Mouse (Mus musculus): ENCODE data around the gene 3100002H09Rik. TPM values are rescaled to one million over a fixed set of nuclear protein-coding genes. Genes with fewer than 3 reads are reported as not detected.

Gene 3100002H09Rik
- polyA plus RNA-seq (2014; fragmentation: Nextera tagmentation; extraction: Ambion mirVana): not detected in 2 replicates

DNA sequence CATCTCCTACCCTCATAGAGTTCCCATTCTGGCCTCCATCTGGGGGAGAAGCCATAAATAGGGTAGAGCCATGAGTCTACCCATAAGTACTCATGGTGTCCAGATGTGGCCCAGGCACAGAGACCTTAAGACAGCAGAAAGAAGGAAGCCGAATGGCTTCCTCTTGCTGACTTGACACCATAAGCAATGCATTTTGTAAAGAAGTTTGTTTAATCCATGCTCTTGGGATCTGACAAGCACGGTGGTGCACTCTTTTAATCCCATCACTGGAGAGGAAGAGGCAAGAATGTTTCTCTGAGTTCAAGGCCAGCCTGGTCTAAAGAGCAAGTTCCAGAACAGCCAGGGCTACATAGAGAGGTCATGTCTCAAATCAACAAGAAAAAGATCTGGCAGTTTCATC lies at the start of gene 3100002H09Rik:
Gene 3100002H09Rik (minus strand): TSS at position 101 of the 400 bp plus-strand sequence.
- Histone ChIP-seq H3K27me3 (ENCODE audit: control insufficient read depth, insufficient read depth, low read length) (peaks cover 4% of the 10 kb centered on the region; the same call in 1 of the 2 replicates), H3K9me3 (ENCODE audit: control insufficient read depth, low read length) (no peaks in the 10 kb centered on the region), H3K9ac (ENCODE audit: low read length) (no peak within 1 kb of the TSS), H3K4me1 (ENCODE audit: control insufficient read depth, insufficient read depth, low read length) (peaks cover 5% of the 10 kb centered on the region; the same call in 1 of the 2 replicates), H3K36me3 (ENCODE audit: control insufficient read depth, insufficient read depth, low read length) (no peaks in the 10 kb centered on the region), H3K4me2 (ENCODE audit: low read depth, severe bottlenecking) (no peak within 1 kb of the TSS), H3K4me3 (ENCODE audit: low read depth, low read length) (no peak within 1 kb of the TSS), H3K27ac (replicated peaks; ENCODE audit: low read depth, low read length) (no peak within 1 kb of the TSS)
- 86% methylated on average over 2 of the region's 2 CpGs for WGBS
- ATAC-seq (ENCODE audit: insufficient number of reproducible peaks, low FRiP score, low TSS enrichment, low read depth): no peak
- DNase-seq (ENCODE audit: low spot score): no peak

DNA sequence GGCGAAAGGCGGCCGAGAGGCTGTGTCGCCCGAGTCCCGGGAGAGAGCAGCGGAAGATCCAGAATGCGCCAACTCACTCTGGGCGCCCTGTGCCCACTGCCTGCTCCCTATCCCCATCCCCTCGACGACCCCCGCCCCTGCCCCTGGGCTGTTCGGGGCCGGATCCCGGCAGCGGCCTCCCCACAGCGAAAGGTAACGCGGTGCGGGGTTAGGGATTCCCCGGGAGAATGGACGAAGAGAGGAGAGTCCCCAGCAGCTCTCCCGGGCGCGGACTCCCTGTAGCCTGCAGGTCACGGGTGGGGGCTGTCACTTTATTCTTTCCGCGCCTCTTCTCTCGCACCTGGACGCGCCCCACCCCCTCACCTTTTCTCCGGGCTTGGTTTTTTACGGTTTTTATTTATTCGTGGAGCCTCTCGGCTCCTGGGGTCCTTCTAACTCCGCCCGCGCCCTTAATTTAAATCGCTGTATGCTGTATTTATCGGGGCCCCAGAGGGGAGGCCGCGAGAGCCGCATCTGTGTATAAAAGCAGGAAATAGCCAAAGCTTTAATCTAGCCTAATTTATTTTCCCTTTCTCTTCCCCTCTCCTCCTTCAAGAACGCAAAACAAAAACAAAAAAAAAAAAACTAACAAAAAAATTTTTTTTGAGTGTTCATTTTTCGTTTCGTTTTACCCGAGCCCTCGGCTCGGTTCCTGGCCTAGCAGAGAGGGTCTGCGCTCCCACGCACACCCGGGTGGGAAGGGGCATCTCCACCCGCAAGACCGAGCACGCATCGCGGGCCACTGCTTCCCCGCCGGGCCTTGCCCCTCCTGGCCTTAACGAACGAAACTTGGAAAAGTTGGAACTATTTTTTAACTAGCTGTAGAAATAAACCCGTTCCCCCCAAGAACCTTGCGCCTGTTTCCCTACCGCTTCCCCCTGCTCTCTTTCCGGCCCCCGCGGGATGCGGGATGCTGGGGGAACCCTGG lies 48.9 kb upstream of the 3100002H09Rik start:
- no peak overlapping the region for H3K9ac ChIP-seq (ENCODE audit: low read length)
- H3K4me1 ChIP-seq (ENCODE audit: control insufficient read depth, insufficient read depth, low read length): peaks cover 11% of the 10 kb centered on the region; the same call in 1 of the 2 replicates
- WGBS: under 1% methylated on average over 68 of the region's 68 CpGs
- peak overlapping the region; percentile 24; the same call in 1 of the 2 replicates for H3K4me2 ChIP-seq (ENCODE audit: low read depth, severe bottlenecking)
- no peak overlapping the region for H3K27ac ChIP-seq (replicated peaks; ENCODE audit: low read depth, low read length)
- no peak for ATAC-seq (ENCODE audit: insufficient number of reproducible peaks, low FRiP score, low TSS enrichment, low read depth)
- H3K27me3 ChIP-seq (ENCODE audit: control insufficient read depth, insufficient read depth, low read length): peaks cover 79% of the 10 kb centered on the region
- no peaks in the 10 kb centered on the region for H3K36me3 ChIP-seq (ENCODE audit: control insufficient read depth, insufficient read depth, low read length)
- no peaks in the 10 kb centered on the region for H3K9me3 ChIP-seq (ENCODE audit: control insufficient read depth, low read length)
- peak; percentile 64 for DNase-seq (ENCODE audit: low spot score)
- H3K4me3 ChIP-seq (ENCODE audit: low read depth, low read length): no peak overlapping the region; the same call in 1 of the 2 replicates

DNA sequence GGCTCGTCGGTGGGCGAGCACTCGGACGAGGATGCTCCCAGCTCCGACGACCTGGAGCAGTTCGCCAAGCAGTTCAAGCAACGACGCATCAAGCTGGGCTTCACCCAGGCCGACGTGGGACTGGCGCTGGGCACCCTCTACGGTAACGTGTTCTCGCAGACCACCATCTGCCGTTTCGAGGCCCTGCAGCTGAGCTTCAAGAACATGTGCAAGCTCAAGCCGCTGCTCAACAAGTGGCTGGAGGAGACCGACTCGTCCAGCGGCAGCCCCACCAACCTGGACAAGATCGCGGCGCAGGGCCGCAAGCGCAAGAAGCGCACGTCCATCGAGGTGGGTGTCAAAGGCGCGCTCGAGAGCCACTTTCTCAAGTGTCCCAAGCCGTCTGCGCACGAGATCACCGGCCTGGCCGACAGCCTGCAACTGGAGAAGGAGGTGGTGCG lies 47.8 kb upstream of the 3100002H09Rik start:
- peak overlapping the region; percentile 5; the same call in 1 of the 2 replicates for H3K4me3 ChIP-seq (ENCODE audit: low read depth, low read length)
- ATAC-seq (ENCODE audit: insufficient number of reproducible peaks, low FRiP score, low TSS enrichment, low read depth): no peak
- H3K9me3 ChIP-seq (ENCODE audit: control insufficient read depth, low read length): no peaks in the 10 kb centered on the region
- DNase-seq (ENCODE audit: low spot score): peak; percentile 70
- WGBS: under 1% methylated on average over 39 of the region's 39 CpGs
- H3K4me2 ChIP-seq (ENCODE audit: low read depth, severe bottlenecking): peak overlapping the region; percentile 91; the same call in 1 of the 2 replicates
- H3K27me3 ChIP-seq (ENCODE audit: control insufficient read depth, insufficient read depth, low read length): peaks cover 84% of the 10 kb centered on the region
- no peak overlapping the region for H3K9ac ChIP-seq (ENCODE audit: low read length)
- no peaks in the 10 kb centered on the region for H3K36me3 ChIP-seq (ENCODE audit: control insufficient read depth, insufficient read depth, low read length)
- H3K27ac ChIP-seq (replicated peaks; ENCODE audit: low read depth, low read length): no peak overlapping the region
- peaks cover 11% of the 10 kb centered on the region; the same call in 1 of the 2 replicates for H3K4me1 ChIP-seq (ENCODE audit: control insufficient read depth, insufficient read depth, low read length)

DNA sequence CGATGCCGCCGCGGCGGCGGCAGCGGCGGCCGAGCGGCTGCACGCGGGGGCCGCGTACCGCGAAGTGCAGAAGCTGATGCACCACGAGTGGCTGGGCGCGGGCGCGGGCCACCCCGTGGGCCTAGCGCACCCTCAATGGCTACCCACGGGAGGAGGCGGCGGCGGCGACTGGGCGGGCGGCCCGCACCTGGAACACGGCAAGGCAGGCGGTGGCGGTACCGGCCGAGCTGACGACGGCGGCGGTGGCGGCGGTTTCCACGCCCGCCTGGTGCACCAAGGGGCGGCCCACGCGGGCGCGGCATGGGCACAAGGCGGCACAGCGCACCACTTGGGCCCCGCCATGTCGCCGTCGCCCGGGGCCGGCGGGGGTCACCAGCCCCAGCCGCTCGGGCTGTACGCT lies 47.2 kb upstream of the 3100002H09Rik start:
- WGBS: under 1% methylated on average over 38 of the region's 61 CpGs
- Histone ChIP-seq H3K4me1 (ENCODE audit: control insufficient read depth, insufficient read depth, low read length) (peaks cover 16% of the 10 kb centered on the region), H3K4me3 (ENCODE audit: low read depth, low read length) (peak overlapping the region; percentile 54), H3K9me3 (ENCODE audit: control insufficient read depth, low read length) (no peaks in the 10 kb centered on the region), H3K4me2 (ENCODE audit: low read depth, severe bottlenecking) (peak overlapping the region; percentile 91), H3K27me3 (ENCODE audit: control insufficient read depth, insufficient read depth, low read length) (peaks cover 83% of the 10 kb centered on the region), H3K9ac (ENCODE audit: low read length) (no peak overlapping the region; the same call in 1 of the 2 replicates), H3K36me3 (ENCODE audit: control insufficient read depth, insufficient read depth, low read length) (no peaks in the 10 kb centered on the region), H3K27ac (replicated peaks; ENCODE audit: low read depth, low read length) (no peak overlapping the region)
- ATAC-seq (ENCODE audit: insufficient number of reproducible peaks, low FRiP score, low TSS enrichment, low read depth): no peak
- peak; percentile 50 for DNase-seq (ENCODE audit: low spot score)

DNA sequence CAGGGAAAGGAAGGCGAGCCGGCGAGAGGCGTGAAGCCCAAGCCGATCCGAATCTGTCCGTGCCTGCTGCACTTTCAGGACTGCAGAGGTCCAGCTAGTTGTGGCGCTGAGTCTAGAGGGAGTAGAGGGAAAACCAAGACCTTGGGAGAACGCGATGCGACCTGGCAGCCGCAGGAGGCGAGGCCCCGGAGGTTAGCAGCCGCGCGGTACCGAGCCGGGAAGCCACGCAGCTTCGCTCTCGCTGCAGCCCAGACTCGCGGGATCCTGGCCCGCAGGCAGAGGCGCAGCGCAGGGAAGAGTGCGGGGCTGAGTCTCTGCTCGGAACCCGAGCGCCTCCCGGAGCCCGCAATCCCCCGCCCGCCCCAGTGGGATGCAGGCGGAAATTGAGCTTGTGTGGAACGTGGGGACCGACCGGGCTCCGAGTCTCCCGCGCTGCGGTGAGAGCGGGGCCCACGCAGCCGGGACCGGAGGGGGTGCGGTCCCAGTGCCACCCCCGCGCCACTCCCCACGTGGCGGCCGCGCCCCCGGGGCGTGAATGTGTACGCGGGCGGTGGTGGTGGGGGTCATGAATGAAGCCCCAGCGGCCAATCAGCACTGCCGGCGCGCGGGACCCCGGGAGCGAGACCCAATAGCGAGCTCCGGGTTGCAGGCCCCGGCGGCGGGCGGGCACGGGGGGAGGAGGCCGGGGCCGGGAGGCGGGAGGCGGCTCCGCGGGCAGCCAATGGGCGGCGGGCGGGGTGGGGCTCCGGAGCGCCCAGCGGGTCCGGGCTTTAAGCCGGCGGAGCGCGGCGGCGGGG lies 46.4 kb upstream of the 3100002H09Rik start:
- Histone ChIP-seq H3K4me2 (ENCODE audit: low read depth, severe bottlenecking) (peak overlapping the region; percentile 91), H3K9me3 (ENCODE audit: control insufficient read depth, low read length) (no peaks in the 10 kb centered on the region), H3K9ac (ENCODE audit: low read length) (peak overlapping the region; percentile 19), H3K4me3 (ENCODE audit: low read depth, low read length) (peak overlapping the region; percentile 54), H3K4me1 (ENCODE audit: control insufficient read depth, insufficient read depth, low read length) (peaks cover 18% of the 10 kb centered on the region), H3K27ac (replicated peaks; ENCODE audit: low read depth, low read length) (no peak overlapping the region), H3K27me3 (ENCODE audit: control insufficient read depth, insufficient read depth, low read length) (peaks cover 76% of the 10 kb centered on the region), H3K36me3 (ENCODE audit: control insufficient read depth, insufficient read depth, low read length) (no peaks in the 10 kb centered on the region)
- WGBS: 0% methylated on average over 84 of the region's 92 CpGs
- DNase-seq (ENCODE audit: low spot score): peak; percentile 89
- ATAC-seq (ENCODE audit: insufficient number of reproducible peaks, low FRiP score, low TSS enrichment, low read depth): peak; percentile 83

DNA sequence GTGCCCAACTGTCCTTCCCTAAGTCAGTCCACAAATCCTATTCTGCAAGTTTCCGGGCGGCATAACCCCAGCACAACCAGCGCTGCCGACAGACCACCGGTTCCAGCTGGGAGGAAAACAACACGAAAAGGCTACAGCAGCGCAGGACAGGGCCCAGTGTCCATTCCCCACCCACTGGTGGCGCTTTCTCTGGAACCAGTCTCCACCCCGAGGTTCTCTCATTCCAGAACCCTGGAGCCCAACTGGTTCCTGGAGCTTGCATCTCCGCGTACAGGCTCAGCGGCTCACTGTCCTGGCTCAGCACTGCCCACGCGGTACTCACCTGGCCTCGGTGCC lies 45.9 kb upstream of the 3100002H09Rik start, which contains the start of gene Pou3f1:
Gene Pou3f1 (plus strand): TSS at position 290 of the 336 bp plus-strand sequence.
- Histone ChIP-seq H3K4me1 (ENCODE audit: control insufficient read depth, insufficient read depth, low read length) (peaks cover 18% of the 10 kb centered on the region), H3K27ac (replicated peaks; ENCODE audit: low read depth, low read length) (no peak within 1 kb of the TSS), H3K27me3 (ENCODE audit: control insufficient read depth, insufficient read depth, low read length) (peaks cover 71% of the 10 kb centered on the region), H3K9ac (ENCODE audit: low read length) (peak within 1 kb of the TSS; percentile 19), H3K4me3 (ENCODE audit: low read depth, low read length) (peak within 1 kb of the TSS; percentile 54), H3K9me3 (ENCODE audit: control insufficient read depth, low read length) (no peaks in the 10 kb centered on the region), H3K4me2 (ENCODE audit: low read depth, severe bottlenecking) (peak within 1 kb of the TSS; percentile 91), H3K36me3 (ENCODE audit: control insufficient read depth, insufficient read depth, low read length) (no peaks in the 10 kb centered on the region)
- DNase-seq (ENCODE audit: low spot score) (no peak), ATAC-seq (ENCODE audit: insufficient number of reproducible peaks, low FRiP score, low TSS enrichment, low read depth) (no peak)
- 2% methylated on average over 15 of the region's 15 CpGs for WGBS

DNA sequence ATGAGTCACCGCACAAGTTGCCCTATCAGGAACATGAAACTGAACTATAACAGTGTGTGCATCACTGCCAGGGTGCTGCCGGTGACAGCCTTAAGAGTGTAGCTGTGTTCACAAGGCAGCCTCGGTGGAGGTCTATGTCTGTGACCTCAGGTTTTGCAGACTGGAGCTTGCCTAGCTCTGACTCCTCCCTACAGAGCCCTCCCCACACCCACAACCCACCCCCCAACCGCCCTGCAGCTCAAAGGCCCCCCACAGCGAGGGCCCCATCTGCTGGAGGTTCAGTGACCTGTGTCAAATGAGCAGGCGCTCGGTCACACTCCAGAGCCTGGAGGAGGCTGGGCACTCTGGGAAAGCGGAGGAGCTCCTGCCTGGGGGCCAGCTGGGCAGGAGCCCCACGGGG lies 42.3 kb upstream of the 3100002H09Rik start:
- peaks cover 45% of the 10 kb centered on the region for H3K27me3 ChIP-seq (ENCODE audit: control insufficient read depth, insufficient read depth, low read length)

DNA sequence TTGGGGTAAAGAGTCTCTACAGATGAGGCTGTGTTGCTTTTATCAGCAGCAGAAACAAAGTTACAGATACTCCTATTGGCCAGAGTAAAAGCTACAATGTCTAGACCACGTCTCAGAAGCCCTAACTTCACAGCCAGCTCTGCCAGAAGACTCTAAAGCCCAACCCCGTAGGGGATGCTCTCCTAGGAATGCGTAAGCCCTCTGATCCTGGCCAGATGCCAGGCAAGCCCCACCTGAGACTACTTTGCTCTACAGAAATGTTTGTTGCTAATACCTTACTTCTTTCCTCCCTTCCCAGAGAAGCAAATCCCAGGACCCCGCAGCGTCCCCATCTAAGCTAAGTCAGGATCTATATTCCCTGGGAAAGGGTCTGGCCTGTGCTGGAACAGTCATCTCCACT lies 37.3 kb upstream of the 3100002H09Rik start:
- no peaks in the 10 kb centered on the region for H3K36me3 ChIP-seq (ENCODE audit: control insufficient read depth, insufficient read depth, low read length)
- H3K4me3 ChIP-seq (ENCODE audit: low read depth, low read length): no peak overlapping the region
- H3K4me1 ChIP-seq (ENCODE audit: control insufficient read depth, insufficient read depth, low read length): peaks cover 9% of the 10 kb centered on the region
- no peak overlapping the region for H3K9ac ChIP-seq (ENCODE audit: low read length)
- DNase-seq (ENCODE audit: low spot score) (no peak), ATAC-seq (ENCODE audit: insufficient number of reproducible peaks, low FRiP score, low TSS enrichment, low read depth) (no peak)
- 34% methylated on average over 5 of the region's 5 CpGs for WGBS
- H3K4me2 ChIP-seq (ENCODE audit: low read depth, severe bottlenecking): no peak overlapping the region
- H3K27me3 ChIP-seq (ENCODE audit: control insufficient read depth, insufficient read depth, low read length): peaks cover 4% of the 10 kb centered on the region; the same call in 1 of the 2 replicates
- H3K9me3 ChIP-seq (ENCODE audit: control insufficient read depth, low read length): no peaks in the 10 kb centered on the region
- no peak overlapping the region for H3K27ac ChIP-seq (replicated peaks; ENCODE audit: low read depth, low read length)

More for the DNA sequence above, 42.3 kb upstream of the 3100002H09Rik start:
- Histone ChIP-seq H3K4me3 (ENCODE audit: low read depth, low read length) (no peak overlapping the region), H3K9ac (ENCODE audit: low read length) (no peak overlapping the region), H3K9me3 (ENCODE audit: control insufficient read depth, low read length) (no peaks in the 10 kb centered on the region), H3K27ac (replicated peaks; ENCODE audit: low read depth, low read length) (no peak overlapping the region), H3K4me2 (ENCODE audit: low read depth, severe bottlenecking) (no peak overlapping the region; the same call in 1 of the 2 replicates), H3K36me3 (ENCODE audit: control insufficient read depth, insufficient read depth, low read length) (no peaks in the 10 kb centered on the region), H3K4me1 (ENCODE audit: control insufficient read depth, insufficient read depth, low read length) (peaks cover 16% of the 10 kb centered on the region)
- DNase-seq (ENCODE audit: low spot score): peak; percentile 43
- WGBS: 2% methylated on average over 9 of the region's 9 CpGs
- ATAC-seq (ENCODE audit: insufficient number of reproducible peaks, low FRiP score, low TSS enrichment, low read depth): no peak

Data from limb, embryonic 11.5 days (tissue).